Mouse (Mus musculus): ENCODE measurements at regions not wholly inside any gene's neighbourhood (a gene's known extent, or its start where the extent isn't known, plus 50 kb on each side); places are given as distances from the start of the nearest gene placed in this dataset.

DNA sequence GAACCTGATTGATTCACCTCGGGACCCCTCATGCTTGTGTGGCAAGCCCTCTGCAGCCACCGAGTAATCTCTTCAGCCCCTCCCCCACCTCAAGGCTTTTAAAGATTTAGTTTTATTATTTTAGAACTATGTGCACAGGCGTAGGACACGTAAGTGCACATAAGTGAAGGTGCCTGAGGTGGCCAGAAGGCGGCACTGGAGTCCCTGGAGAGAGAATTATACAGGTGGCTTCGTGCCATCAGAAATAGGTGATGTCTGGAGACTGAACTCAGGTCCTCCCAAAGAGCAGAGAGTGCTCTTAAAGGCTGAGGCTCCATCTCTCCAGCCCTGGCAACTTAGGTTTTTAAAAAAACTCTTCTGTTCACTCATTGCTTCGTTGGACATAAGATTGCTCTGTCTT, 78.7 kb upstream of the Gm6793 start:
- H3ac ChIP-seq (ENCODE audit: control insufficient read depth, insufficient read length, low read depth), result no peak overlapping the region
- no peak for TF ChIP-seq MAX (IDR thresholded peaks at IDR 0.05)
- no peak for TF ChIP-seq CTCF (IDR thresholded peaks at IDR 0.05; ENCODE audit: control insufficient read depth, insufficient read depth, insufficient read length)
- TF ChIP-seq FOSL1 (IDR thresholded peaks at IDR 0.05; ENCODE audit: insufficient read depth, low read length, poor library complexity, severe bottlenecking), result no peak
- TF ChIP-seq MYOD1 (IDR thresholded peaks at IDR 0.05; ENCODE audit: control insufficient read depth, insufficient read length, low read depth), result no peak
- no peak for TF ChIP-seq MYOG (IDR thresholded peaks at IDR 0.05; ENCODE audit: control insufficient read depth, extremely low read depth, insufficient read length)
- TF ChIP-seq CEBPB (IDR thresholded peaks at IDR 0.05; ENCODE audit: low read depth), result no peak
- no peak for TF ChIP-seq USF1 (IDR thresholded peaks at IDR 0.05; ENCODE audit: low read depth)
- no peaks in the 10 kb centered on the region for H3K27me3 ChIP-seq (ENCODE audit: control insufficient read depth, insufficient read depth, insufficient read length)
- H3K4me3 ChIP-seq (ENCODE audit: insufficient read depth, poor library complexity, severe bottlenecking), result no peak overlapping the region
- no peaks in the 10 kb centered on the region for H3K36me3 ChIP-seq (ENCODE audit: control insufficient read depth, insufficient read depth)
- no peaks in the 10 kb centered on the region for H3K79me2 ChIP-seq (ENCODE audit: control insufficient read depth, insufficient read depth)
- H3K79me3 ChIP-seq (ENCODE audit: low read depth), result no peaks in the 10 kb centered on the region

GRCm38 (mm10) chr8:112092831-112093230, 78.0 kb upstream of the Gm6793 start:
- Histone ChIP-seq H3K4me3 (ENCODE audit: insufficient read depth, poor library complexity, severe bottlenecking) (no peak overlapping the region), H3ac (ENCODE audit: control insufficient read depth, insufficient read length, low read depth) (no peak overlapping the region), H3K79me2 (ENCODE audit: control insufficient read depth, insufficient read depth) (no peaks in the 10 kb centered on the region), H3K79me3 (ENCODE audit: low read depth) (no peaks in the 10 kb centered on the region), H3K27me3 (ENCODE audit: control insufficient read depth, insufficient read depth, insufficient read length) (no peaks in the 10 kb centered on the region), H3K36me3 (ENCODE audit: control insufficient read depth, insufficient read depth) (no peaks in the 10 kb centered on the region)
- TF ChIP-seq USF1 (IDR thresholded peaks at IDR 0.05; ENCODE audit: low read depth) (no peak), MAX (IDR thresholded peaks at IDR 0.05) (no peak), CTCF (IDR thresholded peaks at IDR 0.05; ENCODE audit: control insufficient read depth, insufficient read depth, insufficient read length) (no peak), MYOD1 (IDR thresholded peaks at IDR 0.05; ENCODE audit: control insufficient read depth, insufficient read length, low read depth) (no peak), CEBPB (IDR thresholded peaks at IDR 0.05; ENCODE audit: low read depth) (no peak), FOSL1 (IDR thresholded peaks at IDR 0.05; ENCODE audit: insufficient read depth, low read length, poor library complexity, severe bottlenecking) (no peak), MYOG (IDR thresholded peaks at IDR 0.05; ENCODE audit: control insufficient read depth, extremely low read depth, insufficient read length) (no peak)

- Histone ChIP-seq H3K36me3 (ENCODE audit: control insufficient read depth, insufficient read depth) (no peaks in the 10 kb centered on the region), H3K79me2 (ENCODE audit: control insufficient read depth, insufficient read depth) (no peaks in the 10 kb centered on the region), H3K4me3 (ENCODE audit: insufficient read depth, poor library complexity, severe bottlenecking) (no peak overlapping the region), H3K27me3 (ENCODE audit: control insufficient read depth, insufficient read depth, insufficient read length) (no peaks in the 10 kb centered on the region), H3K79me3 (ENCODE audit: low read depth) (no peaks in the 10 kb centered on the region), H3ac (ENCODE audit: control insufficient read depth, insufficient read length, low read depth) (no peak overlapping the region)
- TF ChIP-seq FOSL1 (IDR thresholded peaks at IDR 0.05; ENCODE audit: insufficient read depth, low read length, poor library complexity, severe bottlenecking) (no peak), USF1 (IDR thresholded peaks at IDR 0.05; ENCODE audit: low read depth) (no peak), CTCF (IDR thresholded peaks at IDR 0.05; ENCODE audit: control insufficient read depth, insufficient read depth, insufficient read length) (no peak), CEBPB (IDR thresholded peaks at IDR 0.05; ENCODE audit: low read depth) (no peak), MAX (IDR thresholded peaks at IDR 0.05) (no peak), MYOD1 (IDR thresholded peaks at IDR 0.05; ENCODE audit: control insufficient read depth, insufficient read length, low read depth) (no peak), MYOG (IDR thresholded peaks at IDR 0.05; ENCODE audit: control insufficient read depth, extremely low read depth, insufficient read length) (no peak)
Observed at GRCm38 (mm10) chr8:112078621-112079020, 63.8 kb upstream of the Gm6793 start.

DNA sequence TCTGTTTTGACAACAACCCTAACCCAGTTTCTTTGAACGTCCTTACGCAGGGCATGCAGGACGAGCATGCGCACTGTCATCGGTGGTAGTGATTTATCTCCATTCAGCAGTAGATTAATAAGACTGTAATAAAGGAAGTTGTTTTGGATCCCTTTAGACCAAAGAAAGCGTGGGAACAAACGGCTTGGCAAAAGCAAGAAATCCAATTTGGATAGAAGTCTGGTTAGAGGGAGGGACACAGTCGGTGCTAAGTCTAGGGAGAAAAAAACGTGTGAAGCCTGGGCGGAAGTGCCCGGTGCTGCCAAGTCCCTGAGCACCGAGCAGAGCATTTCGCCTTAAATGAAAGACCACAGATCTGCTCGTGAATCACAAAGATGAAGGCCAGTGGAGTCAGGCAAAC, 57.4 kb upstream of the Gm6793 start:
- Histone ChIP-seq H3K27me3 (ENCODE audit: control insufficient read depth, insufficient read depth, insufficient read length) (peaks cover 3% of the 10 kb centered on the region), H3K36me3 (ENCODE audit: control insufficient read depth, insufficient read depth) (no peaks in the 10 kb centered on the region), H3K79me2 (ENCODE audit: control insufficient read depth, insufficient read depth) (no peaks in the 10 kb centered on the region), H3K4me3 (ENCODE audit: insufficient read depth, poor library complexity, severe bottlenecking) (no peak overlapping the region), H3K79me3 (ENCODE audit: low read depth) (no peaks in the 10 kb centered on the region), H3ac (ENCODE audit: control insufficient read depth, insufficient read length, low read depth) (no peak overlapping the region)
- TF ChIP-seq FOSL1 (IDR thresholded peaks at IDR 0.05; ENCODE audit: insufficient read depth, low read length, poor library complexity, severe bottlenecking) (no peak), MAX (IDR thresholded peaks at IDR 0.05) (no peak), CEBPB (IDR thresholded peaks at IDR 0.05; ENCODE audit: low read depth) (no peak), MYOD1 (IDR thresholded peaks at IDR 0.05; ENCODE audit: control insufficient read depth, insufficient read length, low read depth) (no peak), CTCF (IDR thresholded peaks at IDR 0.05; ENCODE audit: control insufficient read depth, insufficient read depth, insufficient read length) (no peak), MYOG (IDR thresholded peaks at IDR 0.05; ENCODE audit: control insufficient read depth, extremely low read depth, insufficient read length) (no peak), USF1 (IDR thresholded peaks at IDR 0.05; ENCODE audit: low read depth) (no peak)

- Histone ChIP-seq H3K36me3 (ENCODE audit: control insufficient read depth, insufficient read depth) (no peaks in the 10 kb centered on the region), H3K27me3 (ENCODE audit: control insufficient read depth, insufficient read depth, insufficient read length) (peaks cover 3% of the 10 kb centered on the region), H3K4me3 (ENCODE audit: insufficient read depth, poor library complexity, severe bottlenecking) (no peak overlapping the region), H3ac (ENCODE audit: control insufficient read depth, insufficient read length, low read depth) (no peak overlapping the region), H3K79me2 (ENCODE audit: control insufficient read depth, insufficient read depth) (no peaks in the 10 kb centered on the region), H3K79me3 (ENCODE audit: low read depth) (no peaks in the 10 kb centered on the region)
- TF ChIP-seq MAX (IDR thresholded peaks at IDR 0.05), result no peak
- TF ChIP-seq MYOG (IDR thresholded peaks at IDR 0.05; ENCODE audit: control insufficient read depth, extremely low read depth, insufficient read length), result no peak
- TF ChIP-seq CEBPB (IDR thresholded peaks at IDR 0.05; ENCODE audit: low read depth), result no peak
- no peak for TF ChIP-seq USF1 (IDR thresholded peaks at IDR 0.05; ENCODE audit: low read depth)
- TF ChIP-seq MYOD1 (IDR thresholded peaks at IDR 0.05; ENCODE audit: control insufficient read depth, insufficient read length, low read depth), result no peak
- no peak for TF ChIP-seq FOSL1 (IDR thresholded peaks at IDR 0.05; ENCODE audit: insufficient read depth, low read length, poor library complexity, severe bottlenecking)
- no peak for TF ChIP-seq CTCF (IDR thresholded peaks at IDR 0.05; ENCODE audit: control insufficient read depth, insufficient read depth, insufficient read length)
Observed at GRCm38 (mm10) chr8:112070251-112070650, 55.4 kb upstream of the Gm6793 start.
